Mouse (Mus musculus): Measurements from ENCODE around the gene Tmem165. TPM values are rescaled to one million over a fixed set of nuclear protein-coding genes. Genes with fewer than 3 reads are reported as not detected.

Tmem165 gene
- polyA plus RNA-seq, 1 experiment from 2014 or later: 59.6 TPM

- whole genome bisulfite sequencing: 78% methylated on average over 4 of the region's 4 CpGs
- H3K9me3 ChIP-seq (replicated peaks; ENCODE audit: control insufficient read depth, low read length): no peaks in the 10 kb centered on the region
Measured at GRCm38 (mm10) chr5:76143356-76143755, 40.3 kb upstream of the Tmem165 start.

DNA sequence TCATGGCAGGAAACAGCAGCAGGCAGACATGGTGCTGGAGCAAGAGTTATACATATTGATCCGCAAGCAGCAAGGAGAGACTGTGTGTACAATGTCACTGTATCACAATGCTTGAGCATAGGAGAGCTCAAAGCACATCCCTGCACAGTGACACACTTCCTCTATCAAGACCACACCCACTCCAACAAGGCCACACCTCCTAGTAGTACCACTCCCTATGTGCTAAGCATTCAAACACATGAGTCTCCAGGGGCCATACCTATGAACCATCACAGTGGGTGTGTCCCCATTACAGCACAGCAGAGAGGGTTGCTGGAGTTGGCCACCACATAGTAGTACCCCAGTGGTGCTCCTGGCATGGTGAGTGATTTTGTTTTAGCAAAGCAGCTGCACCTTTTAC lies 37.3 kb upstream of the Tmem165 start:
- Histone ChIP-seq H3K4me3 (replicated peaks; ENCODE audit: low read length) (no peak overlapping the region), H3K27me3 (ENCODE audit: control insufficient read depth, insufficient read depth, low read length) (no peaks in the 10 kb centered on the region), H3K9ac (ENCODE audit: low read length) (no peak overlapping the region), H3K36me3 (ENCODE audit: control insufficient read depth, insufficient read depth, low read length) (peaks cover 4% of the 10 kb centered on the region; the same call in 1 of the 2 replicates), H3K4me1 (ENCODE audit: control insufficient read depth, insufficient read depth, low read length) (no peaks in the 10 kb centered on the region), H3K9me3 (replicated peaks; ENCODE audit: control insufficient read depth, low read length) (no peaks in the 10 kb centered on the region), H3K27ac (ENCODE audit: low read length) (no peak overlapping the region), H3K4me2 (ENCODE audit: low read depth, low read length) (no peak overlapping the region)
- WGBS: 92% methylated on average over 1 of the region's 1 CpGs
- no peak for ATAC-seq (ENCODE audit: insufficient read depth, low FRiP score)

More at GRCm38 (mm10) chr5:76143356-76143755, 40.3 kb upstream of the Tmem165 start:
- Histone ChIP-seq H3K4me2 (ENCODE audit: low read depth, low read length) (no peak overlapping the region), H3K36me3 (ENCODE audit: control insufficient read depth, insufficient read depth, low read length) (no peaks in the 10 kb centered on the region), H3K9ac (ENCODE audit: low read length) (no peak overlapping the region), H3K4me3 (replicated peaks; ENCODE audit: low read length) (no peak overlapping the region), H3K27me3 (ENCODE audit: control insufficient read depth, insufficient read depth, low read length) (no peaks in the 10 kb centered on the region), H3K27ac (ENCODE audit: low read length) (no peak overlapping the region), H3K4me1 (ENCODE audit: control insufficient read depth, insufficient read depth, low read length) (peaks cover 10% of the 10 kb centered on the region; the same call in 1 of the 2 replicates)
- no peak for ATAC-seq (ENCODE audit: insufficient read depth, low FRiP score)

DNA sequence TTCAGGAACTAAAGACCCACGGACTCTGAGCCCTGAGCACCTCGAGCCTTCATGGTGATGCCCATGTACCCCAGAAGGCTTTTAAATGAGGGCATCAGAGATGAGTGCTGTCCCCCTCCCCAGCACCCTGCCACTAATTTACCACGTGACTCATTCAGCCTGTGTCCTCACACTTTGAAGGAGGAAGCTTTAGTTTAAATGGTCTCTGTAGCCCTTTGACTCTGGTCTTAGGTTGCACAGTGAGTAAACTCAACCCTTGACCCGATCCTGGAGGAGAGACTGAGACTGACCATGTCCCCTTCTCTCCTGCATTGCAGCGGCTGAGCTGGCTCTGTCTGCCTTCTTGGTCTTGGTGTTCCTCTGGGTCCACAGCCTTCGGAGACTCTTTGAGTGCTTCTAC lies 34.2 kb upstream of the Tmem165 start:
- no peak for ATAC-seq (ENCODE audit: insufficient read depth, low FRiP score)
- Histone ChIP-seq H3K27ac (ENCODE audit: low read length) (no peak overlapping the region), H3K36me3 (ENCODE audit: control insufficient read depth, insufficient read depth, low read length) (peaks cover 4% of the 10 kb centered on the region; the same call in 1 of the 2 replicates), H3K4me3 (replicated peaks; ENCODE audit: low read length) (no peak overlapping the region), H3K9me3 (replicated peaks; ENCODE audit: control insufficient read depth, low read length) (no peaks in the 10 kb centered on the region), H3K4me2 (ENCODE audit: low read depth, low read length) (no peak overlapping the region), H3K9ac (ENCODE audit: low read length) (no peak overlapping the region), H3K27me3 (ENCODE audit: control insufficient read depth, insufficient read depth, low read length) (no peaks in the 10 kb centered on the region), H3K4me1 (ENCODE audit: control insufficient read depth, insufficient read depth, low read length) (no peaks in the 10 kb centered on the region; the same call in 1 of the 2 replicates)
- 92% methylated on average over 6 of the region's 6 CpGs for WGBS

DNA sequence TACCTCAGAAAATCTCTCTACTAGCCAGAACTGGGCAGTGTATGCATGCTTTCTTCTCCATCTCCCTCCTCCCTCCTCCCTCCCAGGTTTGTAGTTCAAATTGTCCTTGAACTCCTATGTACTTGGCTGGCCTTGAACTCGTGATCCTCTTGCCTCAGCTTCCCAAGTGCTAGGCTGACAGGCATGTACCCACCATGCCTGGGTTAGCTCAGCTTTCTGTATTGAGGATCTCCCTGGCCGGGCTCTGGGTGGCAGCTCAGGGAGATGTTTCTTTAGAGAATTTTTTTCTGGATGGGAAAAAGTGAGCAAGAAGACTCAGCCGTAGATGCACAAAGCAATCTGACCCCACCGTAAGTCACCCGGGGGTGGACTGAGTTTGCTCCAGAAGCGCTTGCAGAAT lies 30.7 kb upstream of the Tmem165 start:
- H3K9me3 ChIP-seq (replicated peaks; ENCODE audit: control insufficient read depth, low read length): no peaks in the 10 kb centered on the region
- H3K4me1 ChIP-seq (ENCODE audit: control insufficient read depth, insufficient read depth, low read length): no peaks in the 10 kb centered on the region; the same call in 1 of the 2 replicates
- no peak overlapping the region for H3K4me3 ChIP-seq (replicated peaks; ENCODE audit: low read length)
- ATAC-seq (ENCODE audit: insufficient read depth, low FRiP score): no peak
- no peaks in the 10 kb centered on the region for H3K27me3 ChIP-seq (ENCODE audit: control insufficient read depth, insufficient read depth, low read length)
- H3K36me3 ChIP-seq (ENCODE audit: control insufficient read depth, insufficient read depth, low read length): peaks cover 9% of the 10 kb centered on the region; the same call in 1 of the 2 replicates
- H3K27ac ChIP-seq (ENCODE audit: low read length): no peak overlapping the region
- H3K9ac ChIP-seq (ENCODE audit: low read length): no peak overlapping the region
- H3K4me2 ChIP-seq (ENCODE audit: low read depth, low read length): no peak overlapping the region
- WGBS: 91% methylated on average over 6 of the region's 6 CpGs

DNA sequence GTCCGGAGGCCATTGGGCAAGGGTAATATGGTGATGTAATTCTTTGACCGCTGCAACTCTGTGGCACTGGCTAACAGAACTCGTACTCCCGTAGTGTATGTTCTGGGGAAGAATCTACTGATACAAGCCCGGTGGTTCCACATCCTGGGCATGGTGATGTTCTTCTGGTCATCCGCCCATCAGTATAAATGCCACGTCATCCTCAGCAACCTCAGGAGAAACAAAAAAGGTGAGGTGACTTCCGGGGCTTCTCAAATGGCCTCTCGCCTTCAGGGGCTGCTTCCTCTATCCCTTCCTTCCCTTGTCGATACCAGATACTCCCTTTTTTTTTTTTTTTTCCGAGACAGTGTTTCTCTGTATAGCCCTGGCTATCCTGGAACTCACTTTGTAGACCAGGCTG lies 30.2 kb upstream of the Tmem165 start:
- H3K4me1 ChIP-seq (ENCODE audit: control insufficient read depth, insufficient read depth, low read length): no peaks in the 10 kb centered on the region; the same call in 1 of the 2 replicates
- WGBS: 91% methylated on average over 11 of the region's 11 CpGs
- no peak for ATAC-seq (ENCODE audit: insufficient read depth, low FRiP score)

DNA sequence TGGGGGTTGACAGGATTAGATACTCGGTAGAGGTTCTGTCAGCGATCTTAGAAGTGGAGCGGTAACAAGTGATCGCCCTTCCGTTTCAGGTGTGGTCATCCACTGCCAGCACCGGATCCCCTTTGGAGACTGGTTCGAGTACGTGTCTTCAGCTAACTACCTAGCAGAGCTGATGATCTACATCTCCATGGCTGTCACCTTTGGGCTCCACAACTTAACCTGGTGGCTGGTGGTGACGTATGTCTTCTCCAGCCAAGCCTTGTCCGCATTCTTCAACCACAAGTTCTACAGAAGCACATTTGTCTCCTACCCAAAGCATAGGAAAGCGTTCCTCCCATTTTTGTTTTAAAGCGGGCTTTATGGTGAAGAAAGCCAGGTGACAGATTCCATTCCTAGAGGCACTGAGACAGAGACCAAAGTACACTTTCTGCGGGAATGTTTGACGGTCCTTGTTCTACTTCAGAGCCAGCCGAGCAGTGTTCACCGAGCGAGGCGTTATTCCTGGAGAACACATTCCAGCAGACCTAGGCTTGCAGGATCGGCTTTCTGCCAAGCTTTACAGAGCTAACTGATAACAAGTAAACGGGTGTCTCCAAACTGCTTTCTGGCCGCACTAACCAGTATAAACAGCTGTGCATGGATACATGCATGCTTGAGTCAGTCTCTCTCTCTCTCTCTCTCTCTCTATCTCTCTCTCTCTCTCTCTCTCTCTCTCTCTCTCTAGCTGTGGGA lies 29.1 kb upstream of the Tmem165 start:
- H3K4me1 ChIP-seq (ENCODE audit: control insufficient read depth, insufficient read depth, low read length): no peaks in the 10 kb centered on the region; the same call in 1 of the 2 replicates
- H3K9ac ChIP-seq (ENCODE audit: low read length): no peak overlapping the region
- no peak overlapping the region for H3K4me2 ChIP-seq (ENCODE audit: low read depth, low read length)
- H3K4me3 ChIP-seq (replicated peaks; ENCODE audit: low read length): no peak overlapping the region
- no peak overlapping the region for H3K27ac ChIP-seq (ENCODE audit: low read length)
- no peaks in the 10 kb centered on the region for H3K9me3 ChIP-seq (replicated peaks; ENCODE audit: control insufficient read depth, low read length)
- WGBS: 72% methylated on average over 21 of the region's 21 CpGs
- ATAC-seq (ENCODE audit: insufficient read depth, low FRiP score): peak; percentile 75; the same call in 1 of the 2 replicates
- H3K27me3 ChIP-seq (ENCODE audit: control insufficient read depth, insufficient read depth, low read length): no peaks in the 10 kb centered on the region
- H3K36me3 ChIP-seq (ENCODE audit: control insufficient read depth, insufficient read depth, low read length): peaks cover 9% of the 10 kb centered on the region; the same call in 1 of the 2 replicates

More for the DNA sequence above, 30.2 kb upstream of the Tmem165 start:
- H3K27me3 ChIP-seq (ENCODE audit: control insufficient read depth, insufficient read depth, low read length): no peaks in the 10 kb centered on the region
- H3K4me2 ChIP-seq (ENCODE audit: low read depth, low read length): no peak overlapping the region
- no peaks in the 10 kb centered on the region for H3K9me3 ChIP-seq (replicated peaks; ENCODE audit: control insufficient read depth, low read length)
- peaks cover 9% of the 10 kb centered on the region; the same call in 1 of the 2 replicates for H3K36me3 ChIP-seq (ENCODE audit: control insufficient read depth, insufficient read depth, low read length)
- H3K27ac ChIP-seq (ENCODE audit: low read length): no peak overlapping the region
- H3K9ac ChIP-seq (ENCODE audit: low read length): no peak overlapping the region
- no peak overlapping the region for H3K4me3 ChIP-seq (replicated peaks; ENCODE audit: low read length)

DNA sequence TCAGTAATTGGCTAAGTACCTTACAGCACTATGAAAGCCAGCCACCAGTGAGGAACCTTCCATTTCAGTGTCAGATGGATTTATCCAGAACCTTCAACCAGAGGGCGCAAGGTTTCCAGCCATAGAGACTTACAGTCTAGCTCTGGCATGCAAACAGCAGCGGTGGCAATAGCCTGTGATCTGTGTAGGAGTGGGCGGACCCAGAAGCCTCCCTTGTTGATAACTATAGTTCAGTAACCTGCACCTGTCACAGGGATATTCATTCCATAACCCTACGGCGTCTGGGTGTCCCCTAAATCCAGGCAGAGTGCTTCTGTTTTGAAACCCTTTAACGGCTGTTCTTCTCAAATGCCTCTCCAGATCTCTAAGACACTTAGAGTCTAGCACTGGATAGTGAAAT lies 24.1 kb upstream of the Tmem165 start:
- H3K9me3 ChIP-seq (replicated peaks; ENCODE audit: control insufficient read depth, low read length): no peaks in the 10 kb centered on the region
- 0 out of 2 replicates have a peak, but pooled peaks cover 6% of the 10 kb centered on the region for H3K36me3 ChIP-seq (ENCODE audit: control insufficient read depth, insufficient read depth, low read length)
- H3K27ac ChIP-seq (ENCODE audit: low read length): no peak overlapping the region
- H3K4me3 ChIP-seq (replicated peaks; ENCODE audit: low read length): no peak overlapping the region
- H3K27me3 ChIP-seq (ENCODE audit: control insufficient read depth, insufficient read depth, low read length): no peaks in the 10 kb centered on the region
- H3K9ac ChIP-seq (ENCODE audit: low read length): no peak overlapping the region
- 77% methylated on average over 6 of the region's 6 CpGs for WGBS
- no peak overlapping the region for H3K4me2 ChIP-seq (ENCODE audit: low read depth, low read length)
- H3K4me1 ChIP-seq (ENCODE audit: control insufficient read depth, insufficient read depth, low read length): no peaks in the 10 kb centered on the region; the same call in 1 of the 2 replicates
- ATAC-seq (ENCODE audit: insufficient read depth, low FRiP score): no peak

DNA sequence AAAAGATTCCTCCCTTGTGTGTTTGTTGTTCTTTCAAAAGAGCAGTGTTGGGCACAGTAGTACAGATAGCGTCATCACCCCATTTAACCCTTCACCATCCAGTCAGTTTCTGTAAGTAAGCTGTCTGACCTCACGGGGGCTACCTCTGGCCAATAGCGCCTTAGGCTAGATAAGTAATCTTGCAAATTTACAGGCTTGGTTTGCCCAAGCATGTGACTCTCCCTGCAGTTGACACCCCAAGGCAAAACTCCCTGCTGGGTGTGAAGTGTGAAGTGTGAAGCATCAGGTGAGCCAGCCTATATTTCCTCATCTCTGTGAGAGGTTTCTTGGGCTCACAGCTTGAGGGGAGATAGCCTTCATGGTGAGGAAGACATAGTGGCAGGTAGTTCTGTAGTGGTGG lies 23.6 kb upstream of the Tmem165 start:
- H3K9me3 ChIP-seq (replicated peaks; ENCODE audit: control insufficient read depth, low read length): no peaks in the 10 kb centered on the region
- no peak overlapping the region for H3K4me2 ChIP-seq (ENCODE audit: low read depth, low read length)
- H3K9ac ChIP-seq (ENCODE audit: low read length): no peak overlapping the region
- no peak overlapping the region for H3K27ac ChIP-seq (ENCODE audit: low read length)
- WGBS: 37% methylated on average over 3 of the region's 3 CpGs
- ATAC-seq (ENCODE audit: insufficient read depth, low FRiP score): no peak
- H3K4me3 ChIP-seq (replicated peaks; ENCODE audit: low read length): no peak overlapping the region
- H3K36me3 ChIP-seq (ENCODE audit: control insufficient read depth, insufficient read depth, low read length): 0 out of 2 replicates have a peak, but pooled peaks cover 6% of the 10 kb centered on the region
- H3K27me3 ChIP-seq (ENCODE audit: control insufficient read depth, insufficient read depth, low read length): no peaks in the 10 kb centered on the region
- no peaks in the 10 kb centered on the region for H3K4me1 ChIP-seq (ENCODE audit: control insufficient read depth, insufficient read depth, low read length)

DNA sequence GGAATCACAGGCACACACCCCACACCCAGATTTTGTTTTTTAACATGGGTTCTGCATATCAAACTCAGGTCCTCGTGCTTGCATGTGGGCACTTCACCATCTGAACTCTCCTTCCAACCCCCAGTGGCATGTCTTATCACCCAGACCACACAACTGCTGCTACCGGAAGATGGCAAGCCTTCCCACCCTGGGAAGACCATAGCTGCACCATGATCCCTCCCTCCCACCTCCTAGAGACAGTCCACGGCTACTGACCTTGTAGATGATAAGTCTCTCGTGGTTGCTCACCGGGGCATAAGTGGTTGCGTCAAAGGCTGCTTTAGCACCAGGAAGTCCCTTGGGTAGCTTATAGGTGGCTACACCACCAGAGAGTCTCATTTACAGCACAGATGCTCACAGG lies 22.2 kb upstream of the Tmem165 start:
- 86% methylated on average over 6 of the region's 6 CpGs for WGBS

More for the DNA sequence above, 22.2 kb upstream of the Tmem165 start:
- H3K27ac ChIP-seq (ENCODE audit: low read length): no peak overlapping the region
- H3K4me2 ChIP-seq (ENCODE audit: low read depth, low read length): no peak overlapping the region
- H3K4me3 ChIP-seq (replicated peaks; ENCODE audit: low read length): no peak overlapping the region
- no peaks in the 10 kb centered on the region for H3K36me3 ChIP-seq (ENCODE audit: control insufficient read depth, insufficient read depth, low read length)
- no peak overlapping the region for H3K9ac ChIP-seq (ENCODE audit: low read length)
- H3K4me1 ChIP-seq (ENCODE audit: control insufficient read depth, insufficient read depth, low read length): no peaks in the 10 kb centered on the region
- H3K27me3 ChIP-seq (ENCODE audit: control insufficient read depth, insufficient read depth, low read length): no peaks in the 10 kb centered on the region
- ATAC-seq (ENCODE audit: insufficient read depth, low FRiP score): no peak
- no peaks in the 10 kb centered on the region for H3K9me3 ChIP-seq (replicated peaks; ENCODE audit: control insufficient read depth, low read length)

Data from stomach, embryonic 16.5 days (tissue).